Mouse (Mus musculus) testis, postnatal 14 days (tissue): ENCODE measurements at regions not wholly inside any gene's neighbourhood (a gene's known extent, or its start where the extent isn't known, plus 50 kb on each side); places are given as distances from the start of the nearest gene placed in this dataset.

ENCODE experiments used
- DNase-seq: peaks from one replicate; pipeline ENCODE4 v3.0.0; 2021; ENCODE audit warnings: low spot score

- no peak for DNase-seq
Observed at GRCm38 (mm10) chr14:25295688-25296350, 163.2 kb upstream of the Zmiz1 start.

GRCm38 (mm10) chr14:25299673-25300190 is 159.3 kb upstream of the Zmiz1 start:
- DNase-seq = no peak

- no peak for DNase-seq
Observed at GRCm38 (mm10) chr14:25301336-25302031, 157.5 kb upstream of the Zmiz1 start.

- peak; percentile 60 for DNase-seq
Observed at GRCm38 (mm10) chr14:25304391-25304851, 154.6 kb upstream of the Zmiz1 start.

- no peak for DNase-seq
Observed at GRCm38 (mm10) chr14:25306166-25306565, 152.8 kb upstream of the Zmiz1 start.

GRCm38 (mm10) chr14:25306961-25307654 is 151.9 kb upstream of the Zmiz1 start:
- DNase-seq = no peak

- no peak for DNase-seq
Observed at GRCm38 (mm10) chr14:25308051-25308450, 150.9 kb upstream of the Zmiz1 start.

GRCm38 (mm10) chr14:25310671-25311151 is 148.3 kb upstream of the Zmiz1 start:
- DNase-seq = no peak

- DNase-seq = no peak
Observed at GRCm38 (mm10) chr14:25311475-25311874, 147.5 kb upstream of the Zmiz1 start.

- no peak for DNase-seq
Observed at GRCm38 (mm10) chr14:25312135-25312534, 146.8 kb upstream of the Zmiz1 start.

GRCm38 (mm10) chr14:25312814-25313426 is 146.1 kb upstream of the Zmiz1 start:
- no peak for DNase-seq

- no peak for DNase-seq
Observed at GRCm38 (mm10) chr14:25313693-25314240, 145.2 kb upstream of the Zmiz1 start.

- no peak for DNase-seq
Observed at GRCm38 (mm10) chr14:25316491-25316890, 142.5 kb upstream of the Zmiz1 start.

GRCm38 (mm10) chr14:25317680-25318471 is 141.1 kb upstream of the Zmiz1 start:
- peak; percentile 69 for DNase-seq

GRCm38 (mm10) chr14:25318909-25319308 is 140.1 kb upstream of the Zmiz1 start:
- DNase-seq = no peak

GRCm38 (mm10) chr14:25320141-25320540 is 138.8 kb upstream of the Zmiz1 start:
- no peak for DNase-seq

- no peak for DNase-seq
Observed at GRCm38 (mm10) chr14:25323542-25324484, 135.2 kb upstream of the Zmiz1 start.

- DNase-seq = no peak
Observed at GRCm38 (mm10) chr14:25325887-25326286, 133.1 kb upstream of the Zmiz1 start.

GRCm38 (mm10) chr14:25328230-25328629 is 130.8 kb upstream of the Zmiz1 start:
- DNase-seq = no peak

GRCm38 (mm10) chr14:25334186-25334585 is 124.8 kb upstream of the Zmiz1 start:
- DNase-seq = no peak
